Mouse (Mus musculus) ES-Bruce4 (cell line): Measurements from ENCODE around the gene Hapln2.

ENCODE experiments used
- CTCF ChIP-seq: IDR thresholded peaks from one replicate; pipeline ENCODE4 v1.8.1; 2011; ENCODE audit warnings: low read depth, low read length
- POLR2A ChIP-seq: IDR thresholded peaks from one replicate; pipeline ENCODE4 v1.8.1; 2011; ENCODE audit warnings: low read length; ENCODE audit not compliant: insufficient read depth

GRCm38 (mm10) chr3:87988068-87988467, 39.3 kb downstream of the Hapln2 start:
- TF ChIP-seq CTCF (peak; percentile 9), POLR2A (no peak)
